Mouse (Mus musculus) hindbrain, embryonic 14.5 days (tissue): ENCODE measurements around the gene Pik3cd. TPM values are rescaled to one million over a fixed set of nuclear protein-coding genes. Genes with fewer than 3 reads are reported as not detected.
A peak's percentile ranks its signal among the peaks of the same experiment; 100 is the strongest.
"Not testable (repeated sequence)": the region's sequence is repeated elsewhere in the genome, so short reads cannot be mapped to it uniquely, and the experiment has no call there.

ENCODE experiments used
- ATAC-seq: fragments of 200-750 bp; cut with Nextera tagmentation; 2 replicates; pipeline ENCODE4 v1.8.0; 2017; ENCODE audit warnings: moderate number of reproducible peaks, mild to moderate bottlenecking, moderate TSS enrichment, moderate library complexity; ENCODE audit not compliant: low FRiP score
- DNase-seq: peaks from one replicate; pipeline ENCODE4 v3.0.0-alpha.2; 2015; ENCODE audit warnings: low spot score
- H3K27ac ChIP-seq: fragments of 300-500 bp; sonication (generic); 2 replicates; pipeline ENCODE4 v1.5.1; 2014; ENCODE audit warnings: mild to moderate bottlenecking, moderate library complexity
- H3K27me3 ChIP-seq: fragments of 300-500 bp; sonication (generic); 2 replicates; pipeline ENCODE4 v1.6.1; 2014; ENCODE audit warnings: mild to moderate bottlenecking, low read length, mixed read lengths; ENCODE audit not compliant: control insufficient read depth, insufficient read depth
- H3K36me3 ChIP-seq: fragments of 300-500 bp; sonication (generic); replicated peaks from 2 replicates; pipeline ENCODE4 v1.6.1; 2014; ENCODE audit not compliant: control insufficient read depth, insufficient read depth
- H3K4me1 ChIP-seq: fragments of 300-500 bp; sonication (generic); replicated peaks from 2 replicates; pipeline ENCODE4 v1.6.1; 2014; ENCODE audit warnings: antibody characterized with exemption, low read length, mixed read lengths; ENCODE audit not compliant: control insufficient read depth, insufficient read depth
- H3K4me2 ChIP-seq: fragments of 300-500 bp; sonication (generic); replicated peaks from 2 replicates; pipeline ENCODE4 v1.6.1; 2014; ENCODE audit warnings: mild to moderate bottlenecking, moderate library complexity
- H3K4me3 ChIP-seq: fragments of 300-500 bp; sonication (generic); replicated peaks from 2 replicates; pipeline ENCODE4 v1.5.1; 2014; ENCODE audit warnings: mild to moderate bottlenecking, low read length
- H3K9ac ChIP-seq: fragments of 300-500 bp; sonication (generic); 2 replicates; pipeline ENCODE4 v1.6.1; 2014
- H3K9me3 ChIP-seq: fragments of 300-500 bp; sonication (generic); 2 replicates; pipeline ENCODE4 v1.6.1; 2016; ENCODE audit warnings: low read length; ENCODE audit not compliant: control insufficient read depth
- WGBS: fragments of 180-500 bp; shearing (Covaris S2); extraction: QIAGEN DNeasy Blood & Tissue Kit; methylation state at CpG from one replicate; pipeline ENCODE4 v1.1.7; 2014; 5-methylcytosine and 5-hydroxymethylcytosine counted together
- polyA plus RNA-seq: library from polyadenylated mRNA; unstranded; fragments of >200 nt; fragmentation: Nextera tagmentation; extraction: Ambion mirVana; gene quantifications from 2 replicates; pipeline ENCODE4 v1.2.1, GENCODE M21; 2014

Gene Pik3cd
- polyA plus RNA-seq, 1 experiment from 2014 or later: 16.5 TPM

GRCm38 (mm10) chr4:149628372-149628771 lies 74.0 kb downstream of the Pik3cd start:
- no peaks in the 10 kb centered on the region for H3K4me1 ChIP-seq
- no peak overlapping the region for H3K4me3 ChIP-seq
- WGBS: 76% methylated on average over 10 of the region's 10 CpGs
- H3K36me3 ChIP-seq: peaks cover 49% of the 10 kb centered on the region
- peak; percentile 44 for DNase-seq
- no peak overlapping the region for H3K27ac ChIP-seq
- ATAC-seq: no peak
- no peak overlapping the region for H3K9ac ChIP-seq
- H3K27me3 ChIP-seq: no peaks in the 10 kb centered on the region
- no peaks in the 10 kb centered on the region for H3K9me3 ChIP-seq
- H3K4me2 ChIP-seq: no peak overlapping the region

GRCm38 (mm10) chr4:149626809-149627208 lies 75.6 kb downstream of the Pik3cd start:
- Histone ChIP-seq H3K27me3 (no peaks in the 10 kb centered on the region), H3K9me3 (no peaks in the 10 kb centered on the region), H3K4me3 (no peak overlapping the region), H3K4me2 (no peak overlapping the region), H3K36me3 (peaks cover 34% of the 10 kb centered on the region), H3K27ac (no peak overlapping the region), H3K9ac (no peak overlapping the region), H3K4me1 (no peaks in the 10 kb centered on the region)
- 38% methylated on average over 17 of the region's 17 CpGs for WGBS
- DNase-seq: no peak
- ATAC-seq: no peak

- Histone ChIP-seq H3K27ac (no peak overlapping the region), H3K27me3 (no peaks in the 10 kb centered on the region), H3K4me3 (no peak overlapping the region), H3K4me1 (no peaks in the 10 kb centered on the region), H3K9ac (no peak overlapping the region), H3K4me2 (no peak overlapping the region), H3K9me3 (no peaks in the 10 kb centered on the region), H3K36me3 (peaks cover 8% of the 10 kb centered on the region; the same call in 1 of the 2 replicates)
- DNase-seq (no peak), ATAC-seq (no peak)
- 92% methylated on average over 5 of the region's 5 CpGs for WGBS
These were observed 78.7 kb downstream of the Pik3cd start for GRCm38 (mm10) chr4:149623711-149624110.

- H3K4me2 ChIP-seq: no peak overlapping the region
- H3K27me3 ChIP-seq: no peaks in the 10 kb centered on the region
- H3K27ac ChIP-seq: no peak overlapping the region
- no peaks in the 10 kb centered on the region for H3K9me3 ChIP-seq
- H3K4me3 ChIP-seq: no peak overlapping the region
- H3K36me3 ChIP-seq: peaks cover 13% of the 10 kb centered on the region
- DNase-seq: no peak
- no peak overlapping the region for H3K9ac ChIP-seq
- H3K4me1 ChIP-seq: no peaks in the 10 kb centered on the region
- ATAC-seq: no peak
- 42% methylated on average over 4 of the region's 4 CpGs for WGBS
These were observed 81.1 kb downstream of the Pik3cd start for GRCm38 (mm10) chr4:149621286-149621685.

- Histone ChIP-seq H3K4me1 (no peaks in the 10 kb centered on the region), H3K9ac (no peak overlapping the region), H3K36me3 (peaks cover 26% of the 10 kb centered on the region), H3K4me2 (no peak overlapping the region), H3K9me3 (no peaks in the 10 kb centered on the region), H3K27me3 (no peaks in the 10 kb centered on the region), H3K4me3 (no peak overlapping the region), H3K27ac (no peak overlapping the region)
- ATAC-seq: no peak
- WGBS: 27% methylated on average over 8 of the region's 8 CpGs
- DNase-seq: no peak
These were observed 82.4 kb downstream of the Pik3cd start for GRCm38 (mm10) chr4:149619988-149620387.

GRCm38 (mm10) chr4:149616999-149617398 lies 85.4 kb downstream of the Pik3cd start:
- H3K4me1 ChIP-seq, H3K4me2 ChIP-seq, H3K9ac ChIP-seq, ATAC-seq, H3K4me3 ChIP-seq, H3K27me3 ChIP-seq, DNase-seq, H3K27ac ChIP-seq, H3K9me3 ChIP-seq: not testable (repeated sequence)
- H3K36me3 ChIP-seq: peaks cover 33% of the 10 kb centered on the region
- WGBS: 92% methylated on average over 3 of the region's 3 CpGs

GRCm38 (mm10) chr4:149614869-149615268 lies 87.5 kb downstream of the Pik3cd start:
- no peak overlapping the region for H3K4me3 ChIP-seq
- 96% methylated on average over 3 of the region's 3 CpGs for WGBS
- ATAC-seq: no peak

GRCm38 (mm10) chr4:149613497-149613896 lies 88.9 kb downstream of the Pik3cd start:
- DNase-seq, H3K27ac ChIP-seq, H3K4me1 ChIP-seq, H3K9me3 ChIP-seq, H3K4me2 ChIP-seq, H3K4me3 ChIP-seq, ATAC-seq, H3K9ac ChIP-seq, H3K27me3 ChIP-seq: not testable (repeated sequence)
- H3K36me3 ChIP-seq: peaks cover 33% of the 10 kb centered on the region
- WGBS: 74% methylated on average over 6 of the region's 6 CpGs

More at GRCm38 (mm10) chr4:149614869-149615268, 87.5 kb downstream of the Pik3cd start:
- H3K4me2 ChIP-seq: no peak overlapping the region
- H3K9me3 ChIP-seq: peaks cover 4% of the 10 kb centered on the region
- no peak overlapping the region for H3K27ac ChIP-seq
- H3K4me1 ChIP-seq: no peaks in the 10 kb centered on the region; the same call in 1 of the 2 replicates
- H3K27me3 ChIP-seq: no peaks in the 10 kb centered on the region
- H3K9ac ChIP-seq: no peak overlapping the region
- peaks cover 33% of the 10 kb centered on the region for H3K36me3 ChIP-seq
- no peak for DNase-seq

- H3K27ac ChIP-seq: no peak overlapping the region
- ATAC-seq: no peak
- WGBS: 49% methylated on average over 10 of the region's 10 CpGs
- peaks cover 22% of the 10 kb centered on the region for H3K36me3 ChIP-seq
- no peaks in the 10 kb centered on the region for H3K27me3 ChIP-seq
- peaks cover 22% of the 10 kb centered on the region for H3K4me1 ChIP-seq
- no peak overlapping the region for H3K4me2 ChIP-seq
- peaks cover 4% of the 10 kb centered on the region for H3K9me3 ChIP-seq
- no peak overlapping the region for H3K9ac ChIP-seq
- no peak overlapping the region for H3K4me3 ChIP-seq
- peak; percentile 83 for DNase-seq
These were observed 90.9 kb downstream of the Pik3cd start for GRCm38 (mm10) chr4:149611376-149612044.
